Mouse (Mus musculus) heart, adult 2 months (tissue): Measurements from ENCODE around the gene Hacd4. TPM values are rescaled to one million over a fixed set of nuclear protein-coding genes. Genes with fewer than 3 reads are reported as not detected.

Source experiments
- DNase-seq, 2 experiments: peaks; one replicate each; pipeline ENCODE4 v3.0.0; 2021
- H3K27ac ChIP-seq: fragments of 200-600 bp; 2 replicates; pipeline ENCODE4 v1.8.1; 2022
- H3K27me3 ChIP-seq: fragments of 200-500 bp; 2 replicates; pipeline ENCODE4 v1.6.1; 2012; ENCODE audit warnings: mild to moderate bottlenecking, low read length, inconsistent platforms, mixed read lengths; ENCODE audit not compliant: control insufficient read depth, insufficient read depth
- H3K36me3 ChIP-seq: fragments of 200-500 bp; 2 replicates; pipeline ENCODE4 v1.6.1; 2012; ENCODE audit warnings: low read length, inconsistent platforms; ENCODE audit not compliant: control insufficient read depth, insufficient read depth
- H3K4me1 ChIP-seq: fragments of 200-500 bp; 2 replicates; pipeline ENCODE4 v1.6.1; 2011; ENCODE audit warnings: low read length; ENCODE audit not compliant: control insufficient read depth, insufficient read depth
- H3K4me3 ChIP-seq: fragments of 200-600 bp; 2 replicates; pipeline ENCODE4 v1.8.1; 2022
- H3K79me2 ChIP-seq: fragments of 200-500 bp; replicated peaks from 2 replicates; pipeline ENCODE4 v1.6.1; 2012; ENCODE audit warnings: mild to moderate bottlenecking, inconsistent platforms, low read length, moderate library complexity, mixed read lengths; ENCODE audit not compliant: control insufficient read depth, insufficient read depth
- H3K9ac ChIP-seq: fragments of 200-500 bp; 2 replicates; pipeline ENCODE4 v1.6.1; 2012; ENCODE audit warnings: low read depth, mild to moderate bottlenecking, control low read depth, inconsistent platforms, low read length, mixed read lengths
- CTCF ChIP-seq: fragments of 200-600 bp; IDR thresholded peaks from 2 replicates; pipeline ENCODE4 v1.8.1; 2022; ENCODE audit warnings: antibody characterized with exemption, mild to moderate bottlenecking, moderate library complexity
- EP300 ChIP-seq: fragments of 200-500 bp; IDR thresholded peaks from 2 replicates; pipeline ENCODE4 v1.6.1; 2011; ENCODE audit warnings: low read depth, low read length, control low read depth; ENCODE audit not compliant: insufficient read depth
- POLR2A ChIP-seq: fragments of 200-500 bp; IDR thresholded peaks from 2 replicates; pipeline ENCODE4 v1.6.1; 2011; ENCODE audit warnings: mild to moderate bottlenecking, low read depth, low read length, control low read depth; ENCODE audit not compliant: insufficient read depth
- WGBS: fragments of 180-500 bp; shearing (Covaris S2); methylation state at CpG from one replicate; pipeline ENCODE4 v1.1.7; 2018; 5-methylcytosine and 5-hydroxymethylcytosine counted together
- intact Hi-C: fragments of 180-260 bp; cut with DNase I; formaldehyde crosslinking; loops from one replicate; pipeline ENCODE4 v1.15.1; 2025
- polyA plus RNA-seq: library from polyadenylated mRNA; depleted of rRNA; stranded (reverse); fragments of >200 nt; gene quantifications from 2 replicates; pipeline ENCODE4 v1.2.3, GENCODE M21; 2012
- total RNA-seq, 2 experiments: library from RNA; stranded (reverse); gene quantifications; 2 replicates each; pipeline ENCODE4 v1.2.3; 2021

The Hacd4 gene
- total and polyA plus RNA-seq, 3 experiments = 2.9 to 5.4 (median 3.5) TPM

- no peaks in the 10 kb centered on the region for H3K79me2 ChIP-seq
- peaks cover 5% of the 10 kb centered on the region for H3K4me1 ChIP-seq
- H3K27ac ChIP-seq = no peak overlapping the region
- peak; percentile 27 to 30 for DNase-seq
- no peaks in the 10 kb centered on the region for H3K27me3 ChIP-seq
- no peak overlapping the region for H3K4me3 ChIP-seq
- WGBS = 77% methylated on average over 6 of the region's 6 CpGs
- TF ChIP-seq CTCF (no peak), EP300 (no peak), POLR2A (no peak)
- no peaks in the 10 kb centered on the region; the same call in 1 of the 2 replicates for H3K36me3 ChIP-seq
- no peak overlapping the region for H3K9ac ChIP-seq
- intact Hi-C loops = loop anchor here (2.0 to 5.0 kb wide), 3 partner anchors 38 to 75 kb away; no protein-coding TSS in a partner anchor
Observed at GRCm38 (mm10) chr4:88439669-88440123, 968 bp upstream of the Hacd4 start.

- DNase-seq = no peak
- no peak for TF ChIP-seq POLR2A
- no peak for TF ChIP-seq EP300
- no peak for TF ChIP-seq CTCF
- Histone ChIP-seq H3K36me3 (no peaks in the 10 kb centered on the region; the same call in 1 of the 2 replicates), H3K79me2 (no peaks in the 10 kb centered on the region), H3K4me3 (peak overlapping the region; percentile 46; the same call in 1 of the 2 replicates), H3K27me3 (no peaks in the 10 kb centered on the region), H3K4me1 (peaks cover 5% of the 10 kb centered on the region), H3K9ac (no peak overlapping the region), H3K27ac (peak overlapping the region; percentile 81; the same call in 1 of the 2 replicates)
- 11% methylated on average over 4 of the region's 4 CpGs for WGBS
- intact Hi-C loops = loop anchor here (2.0 kb wide), 2 partner anchors 58 to 76 kb away; no protein-coding TSS in a partner anchor
Observed at GRCm38 (mm10) chr4:88438990-88439329, 232 bp upstream of the Hacd4 start.

DNA sequence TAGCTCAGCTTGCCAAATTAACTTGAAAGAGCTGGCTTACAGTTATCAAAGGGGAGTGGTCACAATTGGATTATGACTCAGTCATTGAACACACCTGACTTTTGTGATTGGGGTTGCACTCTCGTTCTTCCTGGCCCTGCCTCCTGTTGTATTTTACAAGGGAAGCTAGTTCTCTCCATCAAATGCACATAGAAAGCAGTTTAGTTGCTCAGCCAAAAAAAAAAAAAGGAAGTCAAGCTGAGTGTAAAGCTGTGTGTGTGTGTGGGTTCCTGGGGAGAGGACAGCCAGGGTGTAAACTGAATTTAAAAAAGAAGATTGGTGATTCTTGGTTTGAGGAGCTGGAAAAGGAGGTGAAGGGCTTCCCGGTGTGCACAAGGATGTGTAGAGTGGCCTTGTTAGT is 811 bp downstream of the Hacd4 start:
- TF ChIP-seq EP300 = no peak
- TF ChIP-seq POLR2A = no peak
- no peak for TF ChIP-seq CTCF
- no peak for DNase-seq
- WGBS = 34% methylated on average over 2 of the region's 2 CpGs

GRCm38 (mm10) chr4:88437166-88437565 is 1.6 kb downstream of the Hacd4 start:
- H3K36me3 ChIP-seq = no peaks in the 10 kb centered on the region; the same call in 1 of the 2 replicates
- no peak overlapping the region for H3K27ac ChIP-seq
- no peaks in the 10 kb centered on the region for H3K79me2 ChIP-seq
- WGBS = 76% methylated on average over 3 of the region's 3 CpGs
- no peak overlapping the region for H3K9ac ChIP-seq
- no peak for DNase-seq
- TF ChIP-seq EP300 (no peak), POLR2A (no peak), CTCF (no peak)
- H3K27me3 ChIP-seq = no peaks in the 10 kb centered on the region
- intact Hi-C loops = no loop called here
- peaks cover 5% of the 10 kb centered on the region for H3K4me1 ChIP-seq
- H3K4me3 ChIP-seq = no peak overlapping the region

More for the DNA sequence above, 811 bp downstream of the Hacd4 start:
- Histone ChIP-seq H3K27me3 (no peaks in the 10 kb centered on the region), H3K4me3 (no peak overlapping the region), H3K27ac (peak overlapping the region; percentile 81), H3K79me2 (no peaks in the 10 kb centered on the region), H3K4me1 (peaks cover 5% of the 10 kb centered on the region), H3K9ac (no peak overlapping the region), H3K36me3 (no peaks in the 10 kb centered on the region; the same call in 1 of the 2 replicates)
- intact Hi-C loops = loop anchor here (2.0 kb wide), 2 partner anchors 59 to 77 kb away; no protein-coding TSS in a partner anchor

GRCm38 (mm10) chr4:88436593-88437165 is 2.0 kb downstream of the Hacd4 start:
- Histone ChIP-seq H3K9ac (no peak overlapping the region), H3K79me2 (no peaks in the 10 kb centered on the region), H3K4me3 (no peak overlapping the region), H3K36me3 (no peaks in the 10 kb centered on the region; the same call in 1 of the 2 replicates), H3K27ac (no peak overlapping the region), H3K27me3 (no peaks in the 10 kb centered on the region), H3K4me1 (peaks cover 5% of the 10 kb centered on the region)
- intact Hi-C loops = no loop called here
- 90% methylated on average over 6 of the region's 6 CpGs for WGBS
- no peak for TF ChIP-seq EP300
- TF ChIP-seq CTCF = no peak
- no peak for TF ChIP-seq POLR2A
- no peak for DNase-seq

GRCm38 (mm10) chr4:88432412-88433024 is 6.2 kb downstream of the Hacd4 start:
- no peak for DNase-seq
- 81% methylated on average over 8 of the region's 8 CpGs for WGBS
- Histone ChIP-seq H3K79me2 (no peaks in the 10 kb centered on the region), H3K27ac (no peak overlapping the region), H3K4me3 (no peak overlapping the region), H3K9ac (no peak overlapping the region), H3K4me1 (no peaks in the 10 kb centered on the region), H3K27me3 (no peaks in the 10 kb centered on the region), H3K36me3 (no peaks in the 10 kb centered on the region; the same call in 1 of the 2 replicates)
- TF ChIP-seq CTCF = no peak
- TF ChIP-seq POLR2A = no peak
- no peak for TF ChIP-seq EP300
- intact Hi-C loops = no loop called here
